Mouse (Mus musculus) splenic B cell, adult 2 months (primary cell): ENCODE data around the gene Itpr1.
A peak's percentile ranks its signal among the peaks of the same experiment; 100 is the strongest.

Source experiments
- DNase-seq: peaks from one replicate; pipeline ENCODE4 v3.0.0-alpha.2; 2011; ENCODE audit warnings: low read depth, low spot score
- H3K27me3 ChIP-seq: 2 replicates; pipeline ENCODE4 v1.6.1; 2012; ENCODE audit warnings: mild to moderate bottlenecking, low read length, moderate library complexity, mixed read lengths; ENCODE audit not compliant: control insufficient read depth, poor library complexity, insufficient read depth, severe bottlenecking
- H3K36me3 ChIP-seq: 2 replicates; pipeline ENCODE4 v1.6.1; 2012; ENCODE audit warnings: mild to moderate bottlenecking, low read length, moderate library complexity, mixed read lengths; ENCODE audit not compliant: control insufficient read depth, poor library complexity, insufficient read depth, severe bottlenecking

The Itpr1 gene

DNA sequence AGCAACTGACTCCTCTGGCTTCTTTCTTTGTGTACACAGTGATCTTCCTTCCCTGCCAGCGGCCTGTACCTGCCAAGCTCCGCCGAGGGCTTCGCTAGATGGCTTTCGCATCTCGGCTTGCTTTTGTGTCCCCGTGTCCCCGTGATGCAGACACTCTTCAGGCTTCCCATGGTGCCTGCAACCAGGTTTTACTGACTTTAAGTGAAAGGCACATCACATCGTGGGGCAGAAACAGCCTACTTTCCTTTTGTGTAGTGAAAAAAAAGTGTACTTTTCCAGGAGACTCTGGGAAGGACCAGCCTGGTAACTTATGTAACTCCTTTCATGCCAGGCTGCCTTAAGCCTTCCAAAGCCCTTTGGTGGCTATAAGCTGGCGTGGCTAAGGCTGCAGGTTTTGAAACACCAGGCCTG lies 113.9 kb downstream of the Itpr1 start:
- H3K27me3 ChIP-seq: no peaks in the 10 kb centered on the region
- no peaks in the 10 kb centered on the region for H3K36me3 ChIP-seq
- DNase-seq: no peak

DNA sequence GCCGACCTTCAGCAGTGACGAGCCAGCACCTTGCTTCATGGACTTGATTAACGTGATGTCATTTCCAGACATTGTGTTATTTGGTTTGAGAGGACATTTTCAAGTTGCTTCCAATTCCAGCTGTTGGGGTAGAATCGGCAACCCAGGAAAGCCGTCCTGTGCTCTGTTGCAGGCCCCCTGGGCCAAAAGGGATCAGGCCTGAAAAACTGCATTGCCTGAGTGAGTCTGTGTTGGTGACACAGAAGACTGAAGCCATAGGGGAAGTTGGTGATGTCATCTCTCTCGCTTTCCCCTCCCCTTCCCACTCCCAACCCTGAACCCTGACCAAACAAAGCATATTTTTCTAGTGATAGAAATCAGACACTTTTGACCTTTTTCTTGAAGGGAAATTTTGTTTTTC lies 114.7 kb downstream of the Itpr1 start:
- no peaks in the 10 kb centered on the region for H3K36me3 ChIP-seq
- no peaks in the 10 kb centered on the region for H3K27me3 ChIP-seq
- DNase-seq: peak; percentile 78

DNA sequence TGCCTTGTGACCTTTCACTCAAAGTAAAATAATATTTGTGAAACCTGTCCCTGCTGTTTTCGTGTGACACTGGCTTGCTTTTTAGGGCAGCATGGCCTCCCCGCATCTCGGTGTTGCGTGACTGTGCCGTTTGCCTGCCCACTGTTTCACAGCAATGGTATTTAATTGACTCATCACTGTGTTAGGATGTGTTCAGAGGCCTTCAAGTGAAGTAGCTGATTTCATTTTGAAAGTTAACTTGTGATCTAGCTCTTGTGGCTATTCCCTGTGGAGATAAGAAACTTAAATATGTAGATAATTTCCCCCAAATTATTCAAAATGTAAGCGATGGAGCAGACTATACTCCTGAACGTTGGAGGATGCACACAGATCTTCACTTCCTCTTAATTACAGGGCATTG lies 115.4 kb downstream of the Itpr1 start:
- no peaks in the 10 kb centered on the region for H3K36me3 ChIP-seq
- H3K27me3 ChIP-seq: no peaks in the 10 kb centered on the region
- DNase-seq: peak; percentile 51

DNA sequence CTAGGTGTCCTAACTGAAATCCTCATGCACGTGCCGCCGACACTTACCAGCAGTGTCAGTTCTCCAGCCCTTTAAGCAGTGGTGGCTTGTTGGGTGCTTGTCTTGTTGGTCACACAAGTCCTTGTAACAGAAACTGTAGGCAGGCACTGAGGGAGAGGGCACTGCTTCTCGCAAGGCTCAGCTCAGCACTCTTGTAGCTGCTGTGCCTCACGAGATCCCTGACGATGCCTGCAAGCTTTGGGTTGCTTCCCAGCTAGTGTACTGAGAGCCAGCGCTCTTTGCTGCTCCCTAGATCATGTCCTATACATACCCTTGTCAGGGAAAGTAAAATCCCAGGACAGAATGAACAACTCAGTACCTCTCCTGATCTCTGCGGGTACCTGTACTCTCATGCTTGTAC lies 117.6 kb downstream of the Itpr1 start:
- Histone ChIP-seq H3K27me3 (no peaks in the 10 kb centered on the region), H3K36me3 (no peaks in the 10 kb centered on the region)
- no peak for DNase-seq

DNA sequence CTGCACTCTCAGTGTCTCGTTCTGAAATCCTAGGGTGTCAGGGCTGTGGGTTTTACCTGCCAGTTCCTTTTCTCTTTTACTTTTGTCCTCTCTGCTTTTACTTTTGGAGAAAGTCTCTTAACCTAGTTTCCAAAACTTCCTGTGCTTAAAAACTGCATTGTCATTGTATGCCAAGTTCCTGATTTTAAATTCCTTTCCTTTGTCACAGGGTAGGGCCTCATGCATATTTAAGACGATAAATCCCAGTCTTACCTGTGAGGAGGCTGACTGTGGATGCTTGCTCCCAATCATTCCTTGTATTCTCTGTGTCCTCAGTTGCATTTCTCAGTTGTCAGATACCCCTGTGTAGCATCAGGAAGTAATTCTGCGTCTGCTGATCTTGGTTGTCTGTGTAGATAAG lies 118.4 kb downstream of the Itpr1 start:
- no peaks in the 10 kb centered on the region for H3K36me3 ChIP-seq
- DNase-seq: no peak
- no peaks in the 10 kb centered on the region for H3K27me3 ChIP-seq

DNA sequence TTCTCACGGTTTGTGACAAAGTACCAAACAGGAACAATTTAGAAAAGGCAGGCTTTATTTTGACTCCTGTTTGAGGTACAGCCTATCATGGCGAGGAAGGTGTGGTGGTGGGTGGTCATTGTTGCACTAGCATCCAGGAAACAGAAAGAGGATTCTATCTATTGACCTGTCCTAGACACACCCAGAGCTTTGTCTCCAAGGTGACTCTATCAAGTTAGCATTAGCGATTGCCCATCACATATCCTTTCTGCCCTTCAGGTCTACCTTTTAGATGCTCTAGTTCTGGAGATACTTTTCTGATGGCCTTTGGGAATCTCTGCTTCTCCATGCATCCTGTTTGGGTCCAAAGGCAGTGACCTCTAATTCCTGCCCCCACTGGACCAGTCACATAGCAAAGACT lies 121.2 kb downstream of the Itpr1 start:
- H3K27me3 ChIP-seq: no peaks in the 10 kb centered on the region
- no peak for DNase-seq
- H3K36me3 ChIP-seq: no peaks in the 10 kb centered on the region

DNA sequence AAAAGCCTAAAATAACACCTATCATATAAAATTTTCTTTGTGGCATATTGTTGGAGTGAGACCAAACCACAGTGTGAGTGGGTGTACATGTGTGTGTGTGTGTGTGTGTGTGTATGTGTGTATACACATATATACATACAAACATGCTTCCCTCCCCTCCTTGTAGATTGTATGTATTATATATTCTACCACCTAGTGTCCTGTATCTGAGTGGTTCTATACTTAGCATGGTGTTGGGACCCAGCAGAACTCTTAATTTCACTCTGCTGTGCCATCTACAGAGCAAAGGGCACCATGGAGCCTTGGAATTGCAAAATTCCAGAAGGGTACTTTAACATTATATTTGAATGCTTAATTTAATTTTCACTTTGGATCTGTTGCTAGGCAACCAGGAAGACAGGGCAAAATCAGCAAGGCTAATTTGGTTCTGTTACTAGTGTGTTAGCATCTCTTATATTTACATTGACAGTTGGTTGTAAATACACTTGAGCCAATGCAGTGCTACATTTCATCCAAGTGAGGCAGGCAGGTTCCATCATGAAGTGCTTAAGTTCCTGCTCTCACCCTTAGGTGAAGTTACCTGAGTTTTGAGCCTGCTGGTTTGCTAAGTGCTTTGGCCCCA lies 122.4 kb downstream of the Itpr1 start:
- no peak for DNase-seq
- Histone ChIP-seq H3K36me3 (no peaks in the 10 kb centered on the region), H3K27me3 (no peaks in the 10 kb centered on the region)

DNA sequence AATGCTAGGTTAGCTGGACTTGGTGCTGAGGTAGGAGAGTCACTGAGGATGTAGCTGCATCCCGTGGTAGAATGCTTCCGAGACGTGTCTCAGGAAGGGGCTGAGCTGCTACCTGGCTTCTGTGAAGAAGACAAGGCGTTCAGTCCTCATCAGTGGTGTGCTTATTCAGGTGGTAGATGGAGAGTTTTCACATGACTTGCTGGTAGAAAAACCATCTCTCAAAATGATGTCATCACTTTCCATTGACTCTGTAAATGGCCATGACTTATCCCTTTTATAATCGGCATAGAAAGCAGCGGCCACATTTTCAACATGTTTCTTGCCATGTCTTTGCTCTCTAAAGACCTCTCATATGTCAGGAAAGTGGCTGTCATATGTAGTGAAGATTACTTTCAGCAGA lies 123.6 kb downstream of the Itpr1 start:
- Histone ChIP-seq H3K36me3 (no peaks in the 10 kb centered on the region), H3K27me3 (no peaks in the 10 kb centered on the region)
- DNase-seq: no peak

DNA sequence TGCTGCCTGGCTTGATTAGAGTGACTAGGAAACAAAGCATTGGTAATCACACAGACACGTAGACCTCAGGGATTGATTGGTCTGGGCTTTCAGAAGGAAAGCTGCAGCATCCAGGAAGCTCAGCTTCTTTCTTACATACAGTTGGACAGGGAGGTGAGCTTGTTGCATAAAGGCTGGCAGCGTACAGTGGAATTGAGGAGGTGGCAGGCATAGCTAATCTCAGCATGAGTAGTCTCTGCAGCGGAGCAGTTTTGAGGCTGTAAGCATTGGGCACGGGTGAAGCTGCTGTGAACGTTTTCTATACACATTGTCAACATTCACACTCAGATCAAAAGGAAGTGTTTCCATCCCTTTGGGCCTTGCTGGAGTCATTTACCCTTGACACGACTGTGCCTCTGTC lies 124.4 kb downstream of the Itpr1 start:
- Histone ChIP-seq H3K36me3 (no peaks in the 10 kb centered on the region), H3K27me3 (no peaks in the 10 kb centered on the region)
- DNase-seq: no peak

DNA sequence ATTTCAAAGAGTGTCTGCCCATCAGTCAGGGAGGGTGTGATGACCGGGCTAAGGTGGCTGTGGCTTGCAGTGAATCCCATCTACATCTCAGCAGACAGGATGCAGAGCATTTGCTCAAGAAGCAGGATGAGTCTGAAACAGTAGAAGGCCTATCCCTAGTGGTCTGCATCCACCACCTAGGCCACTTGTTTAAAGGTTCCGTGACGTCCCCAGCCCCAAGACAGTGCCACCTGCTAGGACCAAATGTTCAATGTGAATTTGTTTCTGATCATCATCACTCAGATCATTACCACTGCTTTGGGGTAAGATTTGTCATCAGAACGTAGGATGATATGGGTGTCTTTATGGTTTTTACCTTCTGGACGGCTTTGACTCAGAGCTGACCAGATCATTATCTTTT lies 125.5 kb downstream of the Itpr1 start:
- Histone ChIP-seq H3K36me3 (no peaks in the 10 kb centered on the region), H3K27me3 (no peaks in the 10 kb centered on the region)
- DNase-seq: no peak

DNA sequence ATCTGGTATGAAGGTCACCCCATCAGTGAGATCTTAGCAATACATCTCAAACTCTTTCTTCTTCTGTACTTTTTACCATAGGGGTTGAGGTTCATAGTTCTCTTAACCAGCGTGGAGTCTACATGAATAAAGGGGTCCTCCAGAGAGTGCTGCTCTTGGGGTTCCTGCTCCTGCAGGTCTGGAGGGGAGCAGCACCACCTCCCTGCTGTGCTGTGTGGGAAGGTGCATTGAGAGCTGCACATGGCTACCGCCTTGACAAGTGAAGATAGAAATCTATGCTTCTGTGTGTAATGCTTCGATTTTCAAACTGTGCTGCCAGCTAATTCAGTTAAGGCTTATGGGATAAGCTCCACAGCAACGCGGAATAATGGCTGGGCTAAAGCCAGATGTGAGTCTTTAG lies 130.1 kb downstream of the Itpr1 start:
- DNase-seq: no peak
- H3K36me3 ChIP-seq: no peaks in the 10 kb centered on the region
- H3K27me3 ChIP-seq: no peaks in the 10 kb centered on the region

DNA sequence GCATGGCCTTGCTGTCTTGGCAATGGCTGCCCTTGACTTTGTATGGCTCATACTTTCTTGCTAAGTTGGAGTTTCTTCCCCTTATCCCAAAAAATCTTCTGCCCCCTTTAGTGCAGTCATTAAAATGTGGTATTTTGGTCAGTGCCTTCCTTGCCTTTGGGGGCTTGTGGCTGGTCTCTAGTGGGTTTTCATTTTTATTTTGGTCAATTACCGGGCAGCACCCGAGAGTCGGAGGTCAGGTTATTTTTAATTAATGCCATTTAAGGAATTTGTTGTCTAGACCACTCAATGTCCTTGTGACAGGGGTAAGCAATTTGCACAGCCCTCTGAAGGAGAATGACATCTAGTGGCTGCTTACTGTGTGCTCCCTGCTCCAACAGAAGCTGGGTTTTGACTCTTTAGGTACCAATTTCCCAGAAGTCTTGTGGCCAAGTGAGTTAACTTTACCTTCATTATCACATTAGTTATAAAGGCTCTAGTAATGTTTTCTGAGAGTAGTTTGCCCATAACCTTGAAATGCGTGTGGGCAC lies 130.9 kb downstream of the Itpr1 start:
- peak; percentile 5 for DNase-seq
- Histone ChIP-seq H3K27me3 (no peaks in the 10 kb centered on the region), H3K36me3 (no peaks in the 10 kb centered on the region)

DNA sequence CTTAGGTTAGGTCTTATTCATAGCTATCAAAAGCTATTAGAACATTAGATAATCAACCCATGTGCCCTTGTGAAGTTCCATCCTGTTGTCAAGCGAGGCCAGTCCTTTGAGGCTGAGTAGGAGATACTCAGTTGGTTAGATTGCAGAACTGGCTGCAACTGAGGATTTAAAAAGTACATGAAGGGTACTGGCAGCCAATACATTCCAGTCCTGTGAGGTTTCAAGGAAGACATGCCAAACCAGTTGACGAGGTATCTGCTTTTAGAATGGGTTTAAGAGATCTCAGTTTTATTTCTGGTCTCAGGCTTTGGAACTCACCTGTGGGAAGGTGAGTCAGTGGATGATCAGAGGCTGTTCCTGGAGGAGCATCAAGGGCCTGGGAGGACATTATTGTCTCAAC lies 137.9 kb downstream of the Itpr1 start:
- DNase-seq: no peak
- H3K27me3 ChIP-seq: no peaks in the 10 kb centered on the region
- H3K36me3 ChIP-seq: peaks cover 8% of the 10 kb centered on the region

DNA sequence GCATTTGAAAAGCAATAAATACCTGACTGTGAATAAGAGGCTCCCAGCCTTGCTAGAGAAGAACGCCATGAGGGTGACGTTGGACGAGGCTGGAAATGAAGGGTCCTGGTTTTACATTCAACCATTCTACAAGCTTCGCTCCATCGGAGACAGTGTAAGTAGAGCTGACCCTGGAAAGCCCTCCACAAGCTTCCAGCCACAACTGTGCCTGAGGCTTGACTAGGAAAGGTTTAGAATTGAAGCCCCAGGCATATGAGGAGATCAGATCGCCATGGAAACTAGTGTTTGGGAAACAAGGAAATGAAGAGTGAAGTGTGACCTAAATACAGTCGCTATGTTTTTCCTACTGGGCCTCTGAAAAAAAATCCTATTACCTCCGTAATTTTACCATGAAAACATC lies 139.1 kb downstream of the Itpr1 start:
- Histone ChIP-seq H3K36me3 (peaks cover 18% of the 10 kb centered on the region), H3K27me3 (no peaks in the 10 kb centered on the region)
- no peak for DNase-seq

DNA sequence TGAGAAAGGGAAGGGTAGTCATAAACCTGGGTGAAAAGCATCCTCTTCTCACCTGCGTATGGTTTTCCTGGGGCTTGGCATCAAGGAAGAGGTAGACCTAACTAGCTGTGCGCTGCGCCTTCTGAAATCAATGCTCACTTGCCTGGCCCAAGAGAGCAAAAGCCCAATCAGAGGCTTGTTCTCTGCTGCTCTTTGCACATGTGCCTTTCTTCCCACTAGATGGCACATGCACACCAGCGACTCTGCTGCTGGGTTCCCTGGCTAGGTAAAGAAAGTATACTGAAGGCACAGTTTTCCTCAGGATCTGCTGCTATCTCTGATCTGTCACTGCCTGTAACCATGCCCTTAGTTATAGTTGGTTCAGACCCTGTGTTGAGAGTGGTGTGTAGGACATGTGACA lies 154.5 kb downstream of the Itpr1 start:
- Histone ChIP-seq H3K27me3 (no peaks in the 10 kb centered on the region), H3K36me3 (peaks cover 10% of the 10 kb centered on the region)
- DNase-seq: peak; percentile 2

DNA sequence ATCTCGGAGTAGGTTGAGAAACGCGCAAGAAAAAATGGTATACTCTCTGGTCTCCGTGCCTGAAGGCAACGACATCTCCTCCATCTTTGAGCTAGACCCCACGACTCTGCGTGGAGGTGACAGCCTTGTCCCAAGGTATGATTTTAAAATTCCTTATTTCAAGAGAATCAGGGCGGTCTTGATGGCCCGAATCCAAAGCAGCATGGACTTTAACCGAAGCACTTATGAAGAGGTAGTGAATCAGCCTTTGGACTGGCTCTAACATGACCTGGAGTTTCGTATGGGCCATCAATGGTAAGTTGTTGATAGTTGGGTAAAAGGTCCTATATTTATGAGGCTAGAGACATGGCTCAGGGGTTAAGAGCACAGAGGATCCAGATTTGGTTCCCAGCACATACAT lies 156.1 kb downstream of the Itpr1 start:
- no peaks in the 10 kb centered on the region for H3K27me3 ChIP-seq
- no peak for DNase-seq
- peaks cover 10% of the 10 kb centered on the region for H3K36me3 ChIP-seq
